ENCODE assay signal across 19 mouse cellular contexts in genomic region chr12:89884576-89884975, GRCm38 (mm10).
DNase-seq lines count a peak whose midpoint lies in the region; ATAC-seq lines count a peak whose summit lies in the region.
"Had no signal": no experiment of that assay in that cellular context is flagged by ENCODE, and none has a peak within 500 bp of the region (broad histone marks: within the 10 kb centered on the region; RNA-seq: fewer than 3 reads in every experiment).

No protein-coding gene starts in this region.

- peak; percentile 38; the same call in 1 of the 2 replicates for ATAC-seq in frontal cortex, adult (ENCODE audit: low TSS enrichment)
- ATAC-seq: activated CD4-positive, CD25-positive, alpha-beta regulatory T cell, adult 4 months; CD4-positive, CD25-positive, alpha-beta regulatory T cell, adult 4 months; Patski had no signal

- peak; percentile 77 for DNase-seq in cerebellum, adult 9-10 months
- no peak for DNase-seq in cerebellum, postnatal 4 days (ENCODE audit: low spot score in 2 of 2)
- DNase-seq in cerebellum, adult 9-11 months = peak; percentile 41
- no peak for DNase-seq in cerebellum, adult 11-12 months
- DNase-seq in frontal cortex, postnatal 14 days (ENCODE audit: low spot score in 2 of 2) = no peak
- peak; percentile 74 for DNase-seq in brain, adult 2 months (ENCODE audit: low read depth, low spot score)
- DNase-seq in yolk sac, embryonic 10.5 days (ENCODE audit: low spot score) = no peak
- DNase-seq: adrenal gland, adult 2 months; adrenal gland, adult 8-10 months; adrenal gland, postnatal 10 days; adrenal gland, postnatal 14 days; adrenal gland, postnatal 25 days; adrenal gland, postnatal 36 days; B cell, adult 2 months; cerebellum, adult 11 months had no signal

Comparison
In these comparisons a context has a peak if more than half of its experiments do, and no peak if none do; other contexts are left out.
1. DNase-seq: peak in cerebellum, adult 9-10 months (single experiment), cerebellum, adult 9-11 months (single experiment) and brain, adult 2 months (single experiment); none in cerebellum, postnatal 4 days (0 of 2), cerebellum, adult 11-12 months (single experiment), frontal cortex, postnatal 14 days (0 of 2) and yolk sac, embryonic 10.5 days (single experiment).